Mouse (Mus musculus): ENCODE measurements around the gene Cramp1l.
"Not testable (repeated sequence)": the region's sequence is repeated elsewhere in the genome, so short reads cannot be mapped to it uniquely, and the experiment has no call there.

Cramp1l gene

DNA sequence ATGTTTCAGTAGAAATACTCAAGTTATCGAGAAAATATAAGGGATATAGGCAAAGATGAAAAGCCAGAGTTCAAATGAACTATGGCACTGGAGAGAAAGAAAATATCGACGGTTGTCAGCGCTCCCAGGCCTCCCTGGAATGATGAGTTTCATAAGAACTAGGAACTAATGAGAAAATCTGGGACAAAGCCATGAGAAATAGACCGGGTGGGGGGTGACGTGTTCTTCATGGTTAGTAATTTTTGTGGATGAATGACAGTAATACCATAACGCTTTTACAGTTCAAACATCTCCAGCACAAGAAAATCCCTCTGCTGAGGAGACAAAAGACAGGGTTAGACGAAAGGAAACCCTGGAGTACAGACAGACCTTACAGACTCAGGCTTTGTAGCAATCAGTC is 56.2 kb downstream of the Cramp1l start:
- DNase-seq (ENCODE audit: low spot score in 2 of 2): no peak

DNA sequence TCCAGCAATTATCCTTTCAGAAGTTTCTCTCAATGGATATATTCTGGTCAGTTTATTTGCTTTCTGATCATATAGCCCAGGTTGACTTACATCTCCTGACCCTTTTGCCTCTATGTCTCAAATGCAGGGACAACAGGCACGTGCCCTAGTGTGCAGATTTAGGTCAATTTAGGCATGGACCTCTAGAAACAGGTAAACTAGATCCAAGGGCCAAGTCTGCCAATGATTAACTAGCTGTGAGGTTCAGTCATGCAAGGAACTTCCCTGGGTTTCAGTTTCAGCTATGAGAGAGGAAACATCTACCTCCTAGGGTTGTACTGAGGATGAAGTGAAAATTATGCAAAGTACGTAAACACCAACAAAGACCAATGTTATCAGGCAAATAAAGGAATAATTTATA is 62.3 kb downstream of the Cramp1l start:
- no peak for DNase-seq (ENCODE audit: low spot score in 2 of 2)

DNA sequence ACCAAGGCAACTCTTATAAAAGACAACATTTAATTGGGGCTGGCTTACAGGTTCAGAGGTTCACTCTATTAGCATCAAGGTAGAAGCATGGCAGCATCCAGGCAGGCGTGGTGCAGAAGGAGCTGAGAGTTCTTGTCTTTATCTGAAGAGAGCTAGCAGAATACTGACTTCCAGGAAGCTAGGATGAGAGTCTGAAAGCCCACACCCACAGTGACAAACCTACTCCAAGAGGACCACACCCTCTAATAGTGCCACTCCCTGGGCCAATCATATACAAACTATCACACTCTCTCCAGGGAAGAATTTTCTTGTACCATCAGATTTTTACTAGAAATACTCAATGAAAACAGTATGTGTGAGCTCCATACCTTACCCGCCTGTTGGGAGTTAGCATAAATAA is 64.9 kb downstream of the Cramp1l start:
- no peak for DNase-seq (ENCODE audit: low spot score in 2 of 2)

DNA sequence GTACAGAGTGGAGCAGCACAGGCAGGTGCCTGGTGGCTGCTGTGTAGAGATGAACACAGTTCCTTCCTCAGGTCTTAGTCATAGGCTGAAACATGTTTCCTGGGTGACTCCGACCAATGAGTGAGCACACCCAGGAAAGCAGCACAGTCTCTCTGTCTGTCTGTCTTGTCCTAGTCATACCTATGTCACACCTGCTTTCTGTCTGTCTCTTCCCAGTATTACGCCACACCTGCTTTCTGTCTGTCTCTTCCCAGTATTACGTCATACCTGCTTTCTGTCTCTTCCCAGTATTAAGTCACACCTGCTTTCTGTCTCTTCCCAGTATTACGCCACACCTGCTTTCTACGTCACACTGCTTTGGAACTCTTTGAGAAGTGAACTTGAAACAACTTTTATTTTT is 67.4 kb downstream of the Cramp1l start:
- no peak for DNase-seq (ENCODE audit: low spot score in 2 of 2)

DNA sequence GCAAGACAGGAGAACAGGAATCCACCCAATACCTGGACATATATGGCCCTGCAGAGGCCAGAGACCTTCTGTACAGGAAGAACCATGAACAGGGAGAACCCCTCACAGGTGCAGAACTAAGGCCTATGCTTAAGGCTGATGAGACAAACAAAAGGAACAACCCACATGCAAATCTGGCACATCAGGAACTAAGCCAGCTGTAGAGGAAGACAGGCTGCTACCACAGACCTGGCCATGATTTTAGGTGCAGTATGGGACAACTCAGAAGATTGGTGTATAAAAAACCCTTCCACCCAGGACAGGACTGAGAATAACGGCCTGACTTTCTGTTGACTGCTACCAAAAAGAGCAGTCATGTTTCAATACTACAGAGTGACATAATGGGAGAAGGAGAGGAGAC is 72.0 kb downstream of the Cramp1l start:
- not testable (repeated sequence) for DNase-seq (ENCODE audit: low spot score in 2 of 2)

DNA sequence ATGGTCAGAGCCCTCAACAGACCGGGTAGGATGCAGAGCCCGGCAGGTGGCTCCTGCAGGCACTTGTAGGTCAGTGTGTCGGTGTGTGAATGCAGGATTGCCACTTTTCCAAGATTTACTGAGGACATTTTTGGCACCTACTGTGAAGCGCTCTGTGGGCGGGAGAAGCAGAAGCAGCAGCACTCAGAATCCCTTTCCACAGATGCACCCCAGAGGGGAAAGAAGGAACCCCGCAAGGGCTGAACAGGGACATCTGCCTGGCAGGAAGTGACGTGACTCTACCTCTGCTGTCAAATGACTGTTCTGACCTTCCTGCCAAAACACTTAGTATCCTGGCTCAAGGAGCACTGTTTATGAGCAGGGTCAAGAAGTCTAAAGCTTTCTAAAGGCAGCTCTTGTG is 72.6 kb downstream of the Cramp1l start:
- DNase-seq (ENCODE audit: low spot score in 2 of 2): no peak

DNA sequence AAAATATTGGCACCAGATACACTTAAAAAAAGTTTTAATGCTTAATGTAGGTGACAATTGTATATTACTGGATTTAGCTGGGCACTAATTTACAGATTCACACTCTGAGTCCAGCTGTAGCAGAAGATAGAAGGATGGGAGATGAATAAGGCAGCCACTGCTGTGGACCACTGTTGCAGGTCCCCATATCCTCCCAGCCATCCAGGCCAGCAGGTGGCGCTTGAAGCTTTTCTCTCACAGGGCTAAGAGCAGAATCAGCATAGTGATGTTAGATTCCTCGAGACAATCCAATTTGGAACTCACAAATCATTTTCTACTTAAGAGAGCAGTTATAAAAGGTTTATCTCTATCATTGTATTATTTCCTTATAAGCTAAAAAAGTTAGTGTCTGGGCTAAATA is 73.1 kb downstream of the Cramp1l start:
- DNase-seq (ENCODE audit: low spot score in 2 of 2): peak; percentile 52 to 69

DNA sequence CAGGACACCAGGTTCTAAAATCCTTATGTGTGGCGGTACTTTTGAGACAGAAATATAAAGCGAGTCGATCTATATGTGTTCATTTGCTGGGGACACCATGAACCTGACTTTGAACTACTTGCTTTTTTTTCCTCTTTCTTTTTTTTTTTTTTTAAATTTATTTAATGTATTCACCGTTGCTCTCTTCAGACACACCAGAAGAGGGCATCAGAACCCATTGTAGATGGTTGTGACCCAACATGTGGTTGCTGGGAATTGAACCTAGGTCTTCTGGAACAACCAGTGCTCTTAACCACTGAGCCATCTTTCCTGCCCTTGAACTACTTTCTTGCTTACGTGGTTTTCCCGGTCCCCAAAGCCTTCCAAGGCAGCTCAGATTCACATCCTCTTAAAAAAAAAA is 78.3 kb downstream of the Cramp1l start:
- no peak for DNase-seq (ENCODE audit: low spot score in 2 of 2)

DNA sequence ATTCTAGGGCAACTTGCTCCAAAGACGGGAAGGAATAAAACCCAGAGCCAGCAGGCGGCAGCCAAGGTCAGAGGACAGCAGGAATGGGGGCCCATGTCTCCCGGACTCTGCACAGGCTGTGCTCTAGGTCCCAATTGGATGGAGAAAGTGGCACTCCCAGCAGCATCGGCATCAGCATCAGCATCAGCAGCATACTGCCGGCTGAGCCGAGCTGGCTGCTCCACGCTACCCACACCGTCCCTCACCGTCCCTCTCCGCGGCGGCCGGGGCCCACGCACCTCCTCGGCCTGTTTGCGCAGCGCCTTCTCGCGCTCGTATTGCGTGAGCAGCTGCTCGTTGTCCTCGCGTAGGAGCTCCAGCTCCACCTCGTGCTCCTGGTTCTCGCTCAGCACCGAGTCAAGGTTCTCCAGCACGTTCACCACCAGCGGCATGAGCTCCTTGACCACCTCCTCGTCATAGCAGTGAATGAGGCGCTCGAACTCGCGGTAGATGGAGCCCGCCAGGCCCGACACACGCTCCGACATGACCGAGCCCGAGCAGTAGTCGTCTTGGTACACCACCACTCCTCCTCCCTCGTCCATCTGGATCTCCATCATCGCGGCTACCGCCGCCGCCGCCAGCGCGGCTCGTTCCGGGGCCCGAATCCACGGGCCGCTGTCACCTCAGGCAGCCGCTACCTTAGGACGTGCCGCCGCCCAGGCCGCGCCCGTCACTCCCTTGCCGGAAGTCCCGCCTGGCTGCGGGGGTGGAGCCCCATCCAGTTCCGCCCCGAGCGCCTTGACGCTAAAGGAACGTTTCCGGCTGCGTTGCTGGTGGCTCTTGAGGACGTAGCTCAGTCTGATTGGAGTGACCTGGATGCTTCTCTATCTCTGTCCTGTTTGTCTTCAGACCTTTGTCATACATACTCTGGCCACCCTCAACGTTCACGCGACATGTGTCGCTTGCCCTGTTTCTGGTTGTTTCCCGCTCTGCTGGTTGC is 79.0 kb downstream of the Cramp1l start, which contains the start of gene Mapk8ip3:
TSS of gene Mapk8ip3 (minus strand) at position 719 of the 979 bp plus-strand sequence.
- DNase-seq (ENCODE audit: low spot score in 2 of 2): peak; percentile 97 to 98

DNA sequence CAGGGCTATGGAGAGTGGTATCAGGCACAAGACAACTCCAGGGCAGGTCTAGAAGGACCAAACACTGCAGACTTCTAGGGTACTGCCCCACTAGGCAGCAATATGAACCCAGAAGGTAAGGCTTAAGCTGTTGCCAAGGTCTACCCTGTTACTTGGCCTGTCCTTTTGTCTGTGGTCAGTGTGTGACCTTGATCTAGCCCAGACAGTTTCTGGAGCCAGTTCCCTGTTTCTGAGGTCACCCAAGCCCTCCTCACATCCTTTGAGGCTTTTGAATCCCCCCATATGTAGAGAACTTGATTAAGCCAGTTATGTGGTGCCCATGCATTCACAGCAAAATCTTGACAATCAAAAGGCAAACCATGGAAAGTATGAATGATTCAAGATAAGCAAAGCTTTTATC is 79.9 kb downstream of the Cramp1l start:
- DNase-seq (ENCODE audit: low spot score in 2 of 2): no peak

DNA sequence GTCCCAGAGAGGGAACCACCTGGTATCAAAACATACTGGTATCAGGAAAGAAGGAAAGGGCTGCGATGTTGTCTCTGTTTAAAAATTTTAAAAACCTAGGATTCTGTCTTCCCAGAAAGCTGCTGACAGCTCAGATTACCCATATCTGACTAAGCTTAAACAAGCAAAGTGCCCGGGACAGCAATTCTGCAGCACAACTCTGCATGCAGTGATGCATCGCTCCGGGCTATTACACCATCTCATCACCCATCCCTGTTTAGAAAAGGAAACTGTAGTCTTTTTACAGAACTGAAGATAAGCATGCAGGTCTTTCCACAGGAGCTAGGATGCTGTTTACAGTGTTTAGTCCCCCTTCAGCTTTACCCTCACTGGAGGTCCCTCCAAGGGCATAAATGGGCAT is 80.7 kb downstream of the Cramp1l start:
- no peak for DNase-seq (ENCODE audit: low spot score in 2 of 2)

DNA sequence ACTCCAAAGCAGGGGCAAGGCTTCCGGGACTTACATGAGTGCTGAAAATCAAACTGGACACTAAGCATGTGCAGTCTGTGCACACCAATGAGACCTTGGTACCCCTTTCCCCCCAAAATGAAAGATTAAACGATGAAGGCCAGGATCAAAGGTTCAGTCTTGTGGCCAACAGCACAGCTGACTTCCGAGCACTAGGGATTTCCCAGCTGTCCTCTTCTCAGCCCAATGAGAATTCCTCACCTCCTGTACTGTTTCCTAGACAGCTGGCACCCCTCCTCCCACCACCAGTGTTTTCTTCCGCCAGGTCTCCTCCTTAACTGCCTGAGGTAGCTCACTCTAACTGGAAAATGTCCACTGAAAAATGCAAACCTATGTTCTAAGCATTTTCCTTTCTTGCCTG is 82.4 kb downstream of the Cramp1l start:
- DNase-seq (ENCODE audit: low spot score in 2 of 2): no peak

DNA sequence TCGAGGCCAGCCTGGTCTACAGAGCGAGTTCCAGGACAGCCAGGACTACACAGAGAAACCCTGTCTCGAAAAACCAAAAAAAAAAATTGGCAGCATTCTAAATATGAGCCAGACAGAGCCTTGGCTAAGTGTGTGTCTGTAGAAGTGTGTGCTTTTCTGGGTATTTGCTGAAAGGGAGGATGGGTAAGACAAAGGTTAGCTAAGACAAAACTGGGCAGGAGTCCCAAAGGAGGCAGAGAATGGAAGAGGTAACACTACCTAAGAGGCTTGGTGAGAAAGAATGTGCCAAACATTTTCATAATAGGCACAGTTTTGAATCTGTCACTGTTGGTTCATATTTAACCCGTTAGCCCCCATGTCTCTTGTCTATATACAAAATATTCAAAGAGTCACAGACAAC is 83.2 kb downstream of the Cramp1l start:
- no peak for DNase-seq (ENCODE audit: low spot score in 2 of 2)

DNA sequence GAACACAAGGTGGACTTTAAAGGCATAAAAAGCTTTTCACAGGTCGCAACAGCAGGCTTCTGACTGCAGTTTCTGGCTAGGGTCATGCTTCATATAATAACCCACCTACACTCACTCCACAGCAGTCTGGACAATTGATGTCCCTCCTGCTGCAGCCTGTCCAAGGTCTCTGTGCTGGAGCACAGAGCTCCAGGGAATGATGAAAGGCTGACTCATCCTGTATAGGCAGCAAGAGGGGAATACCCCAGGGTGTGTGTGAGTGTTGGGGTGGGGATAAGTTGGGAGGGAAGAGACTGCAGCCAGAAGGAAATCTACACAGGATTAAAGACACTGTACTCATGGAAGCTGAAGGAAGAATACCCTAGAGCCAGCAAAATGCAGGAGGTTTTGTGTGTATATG is 86.1 kb downstream of the Cramp1l start:
- no peak for DNase-seq (ENCODE audit: low spot score in 2 of 2)

DNA sequence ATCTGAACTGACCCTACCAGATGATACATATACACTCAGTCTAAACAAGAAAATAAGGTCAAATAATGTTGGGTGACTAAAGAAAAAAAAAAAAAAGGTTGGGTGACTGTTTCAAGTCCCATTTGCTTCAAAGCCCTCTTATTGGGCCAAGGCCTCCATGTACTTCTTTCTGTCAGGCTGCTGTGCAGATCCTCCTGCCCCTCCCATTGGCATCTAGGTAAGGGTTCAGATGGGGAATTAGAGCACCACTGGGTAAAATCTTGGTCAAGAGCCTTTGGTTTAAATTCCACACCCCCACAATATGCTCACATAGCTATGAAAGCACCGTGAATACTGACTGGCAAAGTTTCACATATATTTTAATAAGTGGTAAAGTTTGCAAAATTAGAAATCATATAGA is 92.3 kb downstream of the Cramp1l start:
- DNase-seq (ENCODE audit: low spot score in 2 of 2): no peak

DNA sequence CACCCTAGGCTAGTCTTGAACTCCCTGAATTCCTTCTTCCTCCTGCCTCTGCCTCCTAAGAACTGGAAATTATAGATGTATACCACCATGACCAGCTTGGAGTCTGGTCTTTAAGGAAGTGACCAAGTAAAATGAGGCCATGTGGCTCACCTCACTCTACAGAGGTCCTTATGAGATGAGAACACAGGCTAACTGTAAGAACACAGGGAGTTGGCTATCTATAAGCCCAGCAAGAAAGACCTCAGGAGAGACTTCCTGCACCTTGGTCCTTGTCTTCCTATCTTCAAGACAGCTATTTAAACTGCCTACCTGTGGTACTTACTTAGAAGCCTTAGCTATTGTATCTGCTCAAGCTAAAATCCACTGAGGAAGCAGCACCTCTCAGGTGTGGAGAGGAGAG is 101.6 kb downstream of the Cramp1l start:
- DNase-seq (ENCODE audit: low spot score in 2 of 2): no peak

Measured in spleen, postnatal 4 days (tissue).